Mouse (Mus musculus): ENCODE measurements around the gene Fam207a. TPM values are rescaled to one million over a fixed set of nuclear protein-coding genes. Genes with fewer than 3 reads are reported as not detected.

The Fam207a gene
- total RNA-seq (2021): 21.6 and 27.2 TPM in 2 replicates
- long read RNA-seq, experiment 1, transcript Fam207a-201 (6 exons, 2,394 nt): major isoform, 39 of 49 reads
- long read RNA-seq, experiment 1, partial matches to known transcripts: 1 of 49 reads
- long read RNA-seq, experiment 1, other reads (novel, unspliced or antisense): 7 of 49 reads
- long read RNA-seq, experiment 2, transcript Fam207a-201 (6 exons, 2,394 nt): major isoform, 19 of 26 reads
- long read RNA-seq, experiment 2, partial matches to known transcripts: 1 of 26 reads
- long read RNA-seq, experiment 2, other reads (novel, unspliced or antisense): 5 of 26 reads

GRCm38 (mm10) chr10:77515385-77516348 lies at the start of gene Fam207a:
TSS of gene Fam207a (minus strand) at chr10:77515785.
- peak; percentile 97 for DNase-seq

GRCm38 (mm10) chr10:77565005-77565404 lies 49.4 kb upstream of the Fam207a start:
- DNase-seq: no peak

- DNase-seq: no peak
Observed at GRCm38 (mm10) chr10:77561508-77561907, 45.9 kb upstream of the Fam207a start.

- DNase-seq: no peak
Observed at GRCm38 (mm10) chr10:77560830-77561229, 45.2 kb upstream of the Fam207a start.

DNA sequence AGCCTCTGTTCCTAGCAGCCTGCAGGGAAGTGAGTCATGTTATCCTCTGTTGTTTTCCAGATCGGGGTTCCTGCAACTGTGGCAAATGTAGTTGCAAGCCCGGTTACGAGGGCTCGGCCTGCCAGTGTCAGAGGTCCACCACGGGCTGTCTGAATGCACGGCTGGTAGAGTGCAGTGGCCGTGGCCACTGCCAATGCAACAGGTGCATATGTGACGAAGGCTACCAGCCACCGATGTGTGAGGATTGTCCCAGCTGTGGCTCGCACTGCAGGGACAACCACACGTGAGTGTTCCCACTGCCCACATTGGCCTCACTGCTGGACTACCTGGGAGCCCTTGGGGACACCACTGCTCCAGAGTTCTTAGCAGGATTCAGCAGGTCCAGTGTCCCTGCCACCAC lies 44.5 kb upstream of the Fam207a start:
- DNase-seq: no peak

- no peak for DNase-seq
Observed at GRCm38 (mm10) chr10:77557641-77558040, 42.1 kb upstream of the Fam207a start.

DNA sequence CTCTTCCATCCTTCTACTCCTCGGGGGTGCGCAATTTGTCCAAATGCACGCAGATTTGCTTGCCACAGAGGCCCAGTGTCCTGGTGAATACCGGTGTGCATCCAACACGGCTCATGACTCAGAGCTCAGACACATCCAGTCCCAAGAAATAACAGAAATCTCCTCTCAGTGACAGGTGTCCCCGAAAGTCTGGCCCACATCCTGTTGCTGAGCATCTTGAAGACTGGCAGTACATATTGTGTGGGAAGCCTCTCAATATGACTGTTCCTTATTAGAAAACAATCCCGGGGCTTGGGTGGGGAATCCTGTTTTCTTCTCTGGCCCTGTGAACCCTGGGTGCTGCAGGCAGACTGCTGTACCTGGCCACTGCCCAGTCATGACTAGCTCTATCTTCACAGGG lies 41.0 kb upstream of the Fam207a start:
- no peak for DNase-seq

GRCm38 (mm10) chr10:77554918-77555317 lies 39.3 kb upstream of the Fam207a start:
- no peak for DNase-seq

GRCm38 (mm10) chr10:77553285-77553684 lies 37.7 kb upstream of the Fam207a start:
- DNase-seq: no peak

DNA sequence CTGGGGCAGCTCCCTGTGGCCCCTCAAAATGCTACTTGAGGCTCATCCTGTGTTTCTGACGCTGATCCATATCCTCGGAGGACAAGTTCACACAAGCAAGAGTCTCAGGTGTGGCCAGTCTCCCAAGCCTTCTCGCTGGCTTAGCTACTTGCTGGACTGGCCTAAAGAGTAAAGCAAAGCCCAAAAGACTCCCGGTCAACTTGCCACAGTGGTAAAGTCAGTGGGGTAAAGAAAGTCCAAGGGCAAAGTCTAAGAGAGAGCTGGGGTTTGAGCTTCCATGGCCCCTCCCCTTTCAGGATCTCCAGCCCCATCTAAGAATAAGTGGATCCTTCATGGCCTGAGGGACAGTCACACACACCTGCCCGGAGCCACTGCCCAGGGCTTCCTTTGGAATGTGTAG lies 36.6 kb upstream of the Fam207a start:
- DNase-seq: no peak

DNA sequence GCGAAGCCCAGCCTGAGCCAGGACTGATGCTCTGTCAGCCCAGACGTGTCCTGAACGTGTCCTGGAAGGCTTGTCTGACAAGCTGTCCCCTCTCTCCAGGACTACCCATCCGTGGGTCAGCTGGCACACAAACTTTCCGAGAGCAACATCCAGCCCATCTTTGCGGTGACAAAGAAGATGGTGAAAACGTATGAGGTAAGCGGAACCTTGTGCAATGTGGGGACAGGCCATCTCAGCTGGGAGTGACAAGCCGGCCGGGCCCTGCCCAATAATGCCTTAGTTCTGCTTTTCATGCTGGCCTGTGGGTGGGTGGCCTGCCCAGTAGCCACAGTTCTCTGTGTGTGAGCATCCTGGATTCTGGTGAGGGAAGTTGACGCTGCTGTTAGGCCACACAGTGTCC lies 35.3 kb upstream of the Fam207a start:
- no peak for DNase-seq

DNA sequence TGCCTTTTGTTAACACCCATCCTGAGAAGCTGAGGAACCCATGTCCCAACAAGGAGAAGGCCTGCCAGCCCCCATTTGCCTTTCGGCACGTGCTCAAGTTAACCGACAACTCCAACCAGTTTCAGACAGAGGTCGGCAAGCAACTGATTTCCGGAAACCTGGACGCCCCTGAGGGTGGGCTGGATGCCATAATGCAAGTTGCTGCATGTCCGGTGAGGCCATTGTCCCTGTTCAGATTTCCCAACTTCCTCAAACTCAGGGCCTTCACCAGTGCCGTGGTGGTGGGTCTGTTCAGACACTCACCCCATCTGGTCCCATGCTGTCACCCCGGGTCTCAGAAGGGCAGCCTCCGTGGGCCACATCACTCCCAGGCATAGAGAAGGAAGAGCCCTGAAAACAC lies 33.0 kb upstream of the Fam207a start:
- DNase-seq: no peak

DNA sequence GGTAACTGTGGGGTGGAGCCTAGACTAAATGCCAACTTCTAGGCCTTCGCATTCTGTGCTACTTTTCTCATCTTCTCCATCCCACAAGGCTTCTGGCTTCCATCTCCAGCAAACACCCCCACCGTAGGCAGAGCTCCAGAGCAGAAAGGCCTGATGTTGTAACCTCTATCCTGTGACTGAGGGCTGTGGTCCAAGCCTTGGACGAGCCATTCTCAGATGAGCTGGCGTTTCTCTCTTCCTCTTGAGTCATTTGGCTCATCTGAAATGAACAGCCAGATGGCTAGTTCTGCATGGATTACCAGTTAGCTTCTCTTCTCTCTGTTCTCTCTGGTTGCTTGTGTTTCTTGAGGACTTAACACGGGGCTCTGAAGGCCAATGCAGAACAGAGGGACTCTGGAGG lies 29.3 kb upstream of the Fam207a start:
- peak; percentile 68 for DNase-seq

DNA sequence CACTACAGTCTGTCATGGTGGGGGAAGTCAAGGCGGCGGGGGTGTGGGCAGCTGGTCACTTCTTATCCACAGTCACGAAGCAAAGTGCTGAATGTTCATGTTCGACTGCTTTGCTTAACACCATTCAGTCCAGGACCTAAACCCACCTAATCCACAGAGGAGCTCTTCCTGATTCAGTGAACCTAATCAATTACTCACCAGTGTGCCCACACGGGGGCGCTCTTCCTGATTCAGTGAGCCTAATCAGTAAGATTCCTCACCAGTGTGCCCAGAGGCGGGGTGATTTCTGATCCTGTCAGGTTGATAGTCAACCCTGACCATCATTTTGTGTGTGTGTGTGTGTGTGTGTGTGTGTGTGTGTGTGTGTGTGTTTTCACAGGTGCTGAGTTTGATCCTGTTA lies 27.6 kb upstream of the Fam207a start:
- peak; percentile 62 for DNase-seq

DNA sequence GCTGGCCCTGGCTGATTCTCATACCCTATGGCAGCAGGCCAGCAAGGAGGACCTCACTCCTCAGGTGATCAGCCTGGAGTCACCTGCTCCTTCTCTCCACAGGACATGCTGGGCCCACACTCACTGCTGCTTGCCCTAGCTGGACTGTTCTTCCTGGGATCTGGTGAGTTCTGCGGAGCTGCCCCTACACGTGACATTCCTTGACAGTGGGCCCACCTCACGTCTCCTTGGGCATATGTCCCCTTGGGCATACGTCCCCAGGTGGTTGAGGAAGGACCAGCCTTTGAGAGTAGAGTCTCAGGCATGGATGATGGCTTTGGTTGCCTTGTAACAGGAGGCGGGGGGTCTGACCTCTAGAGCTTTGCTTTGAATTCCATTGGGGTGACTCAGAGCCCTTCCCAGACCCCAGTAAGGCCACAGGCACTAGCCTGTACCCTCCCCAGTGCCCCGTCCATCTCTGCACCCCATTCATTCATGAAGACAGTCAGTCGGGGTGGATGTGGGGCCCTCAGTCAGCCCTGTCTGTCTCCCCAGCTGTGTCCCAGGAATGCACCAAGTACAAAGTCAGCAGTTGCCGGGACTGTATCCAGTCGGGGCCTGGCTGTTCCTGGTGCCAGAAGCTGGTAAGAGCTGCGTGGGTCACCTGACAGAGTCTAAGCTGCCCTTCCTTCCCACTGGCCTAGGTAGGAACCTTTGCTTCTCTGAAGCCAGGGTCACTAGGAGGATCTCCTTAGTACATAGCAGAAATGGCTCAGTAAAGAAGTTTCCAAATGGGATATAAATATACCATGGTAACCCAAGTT lies 26.5 kb upstream of the Fam207a start:
- DNase-seq: no peak

GRCm38 (mm10) chr10:77540576-77541102 lies 25.1 kb upstream of the Fam207a start:
- DNase-seq: no peak

GRCm38 (mm10) chr10:77539320-77539945 lies 23.8 kb upstream of the Fam207a start:
- no peak for DNase-seq

DNA sequence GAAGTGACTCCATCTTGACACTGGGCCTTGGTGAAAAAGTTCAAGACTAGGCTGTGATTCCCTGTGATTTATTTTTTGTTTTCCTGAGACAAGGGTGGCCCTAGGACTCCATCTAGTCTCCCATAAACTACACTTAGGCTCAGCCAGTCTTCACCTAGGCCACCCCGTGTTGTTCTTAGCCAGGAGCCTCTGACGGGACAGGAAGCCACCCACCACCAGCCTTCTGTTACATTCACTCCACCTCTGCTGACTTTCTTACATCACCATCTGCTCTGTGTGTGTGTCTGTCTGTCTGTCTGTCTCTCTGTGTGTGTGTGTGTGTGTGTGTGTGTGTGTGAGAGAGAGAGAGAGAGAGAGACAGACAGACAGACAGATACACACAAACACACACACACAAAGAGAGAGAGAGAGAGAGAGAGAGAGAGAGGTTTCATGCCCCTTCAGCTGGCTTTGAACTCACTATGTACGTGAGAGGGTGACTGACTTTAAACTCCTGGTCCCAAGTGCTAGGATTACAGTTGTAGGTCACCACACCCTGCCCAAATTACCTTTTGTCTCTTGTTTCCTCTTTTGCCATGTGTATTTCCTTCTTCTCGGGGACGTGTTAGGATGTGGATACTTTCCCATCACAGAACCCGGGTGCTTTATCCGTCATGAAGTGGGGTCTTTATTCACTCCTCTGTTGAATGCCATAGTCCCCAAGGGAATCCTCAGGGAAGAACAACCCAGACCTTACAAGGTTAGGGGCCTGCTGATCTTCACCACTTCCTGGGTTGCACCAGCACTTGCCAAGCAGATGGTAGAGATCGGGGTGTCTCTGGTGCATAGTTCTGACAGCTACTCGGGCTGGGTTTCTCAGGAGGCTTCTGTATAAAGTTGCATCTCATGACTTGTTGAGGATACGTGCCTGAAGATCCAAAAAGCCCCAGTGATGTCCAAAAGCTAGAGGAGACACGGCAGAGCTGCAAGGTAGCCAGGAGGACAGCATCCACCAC lies 21.9 kb upstream of the Fam207a start:
- DNase-seq: no peak

DNA sequence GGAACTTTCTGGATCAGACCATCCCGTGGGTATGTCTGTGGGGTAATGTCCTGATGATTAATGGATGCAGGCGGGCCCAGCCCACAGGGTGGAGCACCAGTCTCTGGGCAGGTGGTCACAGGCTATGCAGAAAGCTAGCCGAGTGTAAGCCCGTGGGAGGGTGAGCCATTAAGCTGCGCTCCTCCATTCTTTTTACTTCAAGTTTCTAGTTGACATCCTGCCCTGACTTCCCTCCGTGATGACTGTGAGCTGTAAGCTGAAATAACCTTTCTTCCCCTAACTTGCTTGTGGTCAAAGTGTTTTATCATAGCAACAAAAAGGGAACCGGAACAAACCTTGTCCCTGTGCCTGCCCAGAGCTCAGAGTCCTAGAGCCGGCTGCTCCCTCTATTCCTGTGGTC lies 21.1 kb upstream of the Fam207a start:
- DNase-seq: no peak

GRCm38 (mm10) chr10:77532020-77532413 lies 16.4 kb upstream of the Fam207a start:
- DNase-seq: no peak

Measured in adrenal gland, postnatal 14 days (tissue).